Mouse (Mus musculus): ENCODE results near the gene Zfp335.
A peak's percentile ranks its signal among the peaks of the same experiment; 100 is the strongest.

Gene Zfp335

DNA sequence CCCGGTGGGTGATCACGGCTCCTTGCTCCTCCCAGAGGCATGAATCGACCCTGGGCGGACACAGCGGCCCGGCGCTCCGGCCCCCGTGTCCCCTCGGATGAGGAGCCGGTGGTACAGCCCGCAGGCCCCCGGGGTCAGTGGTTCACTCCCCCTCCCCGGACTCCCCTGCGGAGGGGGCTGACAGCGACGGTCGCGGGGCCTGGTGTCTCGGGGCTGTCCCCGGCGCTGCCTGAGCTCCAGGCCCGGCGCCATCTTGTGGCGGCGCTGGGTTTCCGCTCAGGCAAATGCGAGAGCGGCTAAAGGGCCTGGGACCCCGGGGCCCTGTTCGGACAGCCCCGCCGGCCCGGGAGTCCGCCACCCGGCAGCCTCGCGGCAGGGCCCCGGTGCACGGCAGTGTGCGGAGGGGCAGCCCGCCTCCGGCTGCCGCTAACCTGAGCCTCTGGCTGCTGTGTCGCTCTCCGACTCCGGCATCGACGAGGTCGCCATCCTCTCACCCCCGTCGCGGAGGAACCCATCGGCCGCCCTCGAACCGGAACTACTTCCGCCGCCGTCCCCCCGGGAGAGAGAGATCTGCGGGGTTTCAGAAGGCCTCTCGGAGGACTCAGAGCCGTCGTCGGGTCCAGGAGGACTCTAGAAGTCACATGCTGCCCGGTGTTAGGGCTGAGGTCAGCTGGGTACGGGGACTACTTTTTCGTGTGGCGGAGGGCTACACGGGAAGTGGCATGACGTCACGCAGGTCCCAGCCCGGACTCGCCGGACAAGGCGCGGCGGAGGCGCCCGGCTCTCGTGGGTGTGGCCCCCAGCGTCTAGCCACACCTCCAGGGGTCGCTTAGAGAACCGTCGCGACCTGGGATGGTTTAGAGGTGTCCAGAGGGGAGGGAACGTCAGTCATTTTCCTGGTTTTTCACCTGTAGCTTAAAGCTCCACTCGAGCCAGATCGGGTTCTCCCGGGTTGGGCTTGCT, at the start of gene Zfp335:
Gene Zfp335 (minus strand): TSS at position 672 of the 963 bp plus-strand sequence.
- peak; percentile 96 for DNase-seq (ENCODE audit: low spot score)

- peak; percentile 79 for DNase-seq (ENCODE audit: low spot score)
Measured at GRCm38 (mm10) chr2:164960716-164961441, 49.3 kb upstream of the Zfp335 start, which contains the start of gene Slc12a5. Gene Slc12a5 (plus strand): TSS chr2:164960802.

DNA sequence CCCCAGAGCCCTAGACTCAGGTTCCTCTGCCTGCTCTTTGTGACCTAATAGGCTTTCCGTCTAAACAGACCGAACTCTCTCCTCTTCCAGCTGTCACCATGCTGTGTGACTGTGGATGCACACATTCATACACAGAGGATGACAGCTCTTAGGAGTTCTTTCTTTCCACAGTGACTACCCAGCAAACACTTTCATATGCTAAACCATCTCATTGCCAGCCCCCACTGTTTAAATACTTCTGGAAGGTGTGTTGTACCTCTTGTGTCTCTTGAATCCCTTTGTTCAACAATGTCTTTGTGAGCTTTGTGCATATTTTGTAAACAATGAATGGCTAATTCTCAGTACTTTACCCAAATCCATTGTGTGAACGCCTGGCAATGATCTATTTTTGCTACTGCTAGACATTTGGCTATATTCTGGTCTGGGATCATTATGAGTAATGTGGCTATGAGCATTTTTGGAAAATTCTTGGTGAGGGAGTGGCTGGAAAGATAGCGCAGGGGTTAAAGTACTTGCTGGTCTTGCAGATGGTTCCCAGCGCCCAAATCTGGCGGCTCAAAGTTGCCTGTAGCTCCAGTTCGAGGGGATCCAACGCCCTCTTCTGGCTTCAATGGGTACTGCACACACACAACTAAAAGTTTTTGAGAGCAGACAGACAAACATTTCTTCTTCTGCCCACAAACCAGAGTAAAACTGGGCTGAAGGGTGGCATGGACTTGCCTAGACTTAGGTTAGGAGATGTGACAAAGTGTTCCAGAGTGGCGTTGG, 46.2 kb upstream of the Zfp335 start:
- DNase-seq (ENCODE audit: low spot score) = no peak

GRCm38 (mm10) chr2:164956195-164956594, 44.6 kb upstream of the Zfp335 start:
- no peak for DNase-seq (ENCODE audit: low spot score)

DNA sequence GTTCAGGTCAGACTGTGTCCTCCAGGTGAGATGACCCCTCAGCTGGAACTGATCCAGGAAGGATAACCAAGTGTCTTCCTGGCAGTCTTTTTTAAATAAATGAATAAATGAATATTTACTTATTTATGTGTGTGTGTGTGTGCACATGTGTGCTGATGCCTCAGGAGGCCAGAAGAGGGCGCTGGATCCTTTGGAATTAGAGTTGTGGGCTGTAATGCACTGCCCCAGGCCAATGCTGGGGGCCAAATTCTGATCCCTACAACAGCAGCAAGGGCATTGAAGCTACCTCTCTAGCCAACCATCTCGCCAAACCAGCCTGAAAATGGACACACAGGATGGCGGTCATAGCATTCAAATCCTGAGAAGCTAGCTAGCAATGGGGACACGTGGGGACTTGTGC, 44.2 kb upstream of the Zfp335 start:
- no peak for DNase-seq (ENCODE audit: low spot score)

DNA sequence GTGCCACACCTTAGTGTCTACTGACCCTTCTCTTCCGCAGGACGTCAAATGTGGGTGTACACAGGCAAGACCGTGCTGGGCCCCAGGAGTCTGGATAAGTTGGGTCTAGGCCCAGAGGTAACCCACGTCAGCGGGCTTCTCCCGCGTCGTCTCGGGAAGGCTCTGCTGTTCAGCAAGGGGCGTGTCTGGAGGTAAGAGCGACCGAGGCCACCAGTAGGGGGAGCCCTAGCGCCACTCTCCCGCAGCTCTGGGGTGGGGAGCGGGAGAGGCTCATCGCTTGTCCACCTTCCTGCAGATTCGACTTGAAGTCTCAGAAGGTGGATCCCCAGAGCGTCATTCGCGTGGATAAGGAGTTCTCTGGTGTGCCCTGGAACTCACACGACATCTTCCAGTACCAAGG, 41.7 kb upstream of the Zfp335 start:
- DNase-seq (ENCODE audit: low spot score) = peak; percentile 92

DNA sequence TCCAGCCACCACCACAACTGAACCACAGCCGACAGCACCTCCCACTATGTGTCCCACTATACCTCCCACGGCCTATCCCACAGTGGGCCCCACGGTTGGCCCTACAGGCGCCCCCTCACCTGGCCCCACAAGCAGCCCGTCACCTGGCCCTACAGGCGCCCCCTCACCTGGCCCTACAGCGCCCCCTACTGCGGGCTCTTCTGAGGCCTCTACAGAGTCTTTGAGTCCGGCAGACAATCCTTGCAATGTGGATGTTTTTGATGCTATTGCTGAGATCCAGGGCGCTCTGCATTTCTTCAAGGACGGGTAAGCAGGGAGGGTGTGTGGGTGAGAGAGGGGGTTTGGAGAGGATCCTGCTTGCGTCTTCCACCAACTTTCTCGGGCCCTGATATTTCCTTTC, 40.9 kb upstream of the Zfp335 start:
- DNase-seq (ENCODE audit: low spot score) = no peak

DNA sequence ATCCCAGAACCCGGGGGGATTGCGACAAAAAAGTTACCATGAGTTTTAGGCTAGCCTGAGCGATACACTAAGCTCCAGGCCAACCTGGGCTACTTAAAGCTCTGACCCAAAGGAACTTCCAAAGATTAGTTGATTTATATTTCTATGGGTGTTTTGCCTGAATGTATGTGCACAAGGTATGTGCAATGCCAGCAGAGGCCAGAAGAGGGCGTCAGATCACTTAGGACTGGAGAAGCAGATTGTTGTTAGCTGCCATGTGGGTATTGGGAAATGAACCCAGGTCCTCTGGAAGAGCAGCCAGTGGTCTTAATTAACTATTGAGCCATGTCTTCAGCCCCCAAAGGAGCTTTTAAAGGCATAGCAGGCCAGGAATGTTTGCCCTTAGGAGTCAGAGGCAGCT, 40.2 kb upstream of the Zfp335 start:
- DNase-seq (ENCODE audit: low spot score) = no peak

DNA sequence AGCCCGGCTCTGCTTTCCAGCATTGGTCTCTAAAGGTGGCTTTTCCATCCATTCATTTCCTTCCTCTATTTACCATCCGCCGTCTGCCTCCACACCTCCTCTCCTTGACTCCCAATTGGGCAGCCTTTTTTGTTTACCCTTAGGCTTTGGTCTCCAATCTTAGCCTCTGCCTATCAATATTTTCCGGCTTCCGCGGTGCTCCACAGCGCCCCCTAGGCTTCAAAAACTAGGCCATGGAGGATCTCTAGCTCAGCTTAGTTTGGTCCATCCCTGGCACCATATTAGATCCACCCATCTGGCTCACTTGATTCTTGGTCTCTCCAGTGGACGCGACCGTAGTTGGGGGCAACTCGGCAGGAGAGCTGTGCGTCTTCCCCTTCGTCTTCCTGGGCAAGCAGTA, 38.9 kb upstream of the Zfp335 start:
- DNase-seq (ENCODE audit: low spot score) = no peak

GRCm38 (mm10) chr2:164948962-164949361, 37.4 kb upstream of the Zfp335 start:
- no peak for DNase-seq (ENCODE audit: low spot score)

DNA sequence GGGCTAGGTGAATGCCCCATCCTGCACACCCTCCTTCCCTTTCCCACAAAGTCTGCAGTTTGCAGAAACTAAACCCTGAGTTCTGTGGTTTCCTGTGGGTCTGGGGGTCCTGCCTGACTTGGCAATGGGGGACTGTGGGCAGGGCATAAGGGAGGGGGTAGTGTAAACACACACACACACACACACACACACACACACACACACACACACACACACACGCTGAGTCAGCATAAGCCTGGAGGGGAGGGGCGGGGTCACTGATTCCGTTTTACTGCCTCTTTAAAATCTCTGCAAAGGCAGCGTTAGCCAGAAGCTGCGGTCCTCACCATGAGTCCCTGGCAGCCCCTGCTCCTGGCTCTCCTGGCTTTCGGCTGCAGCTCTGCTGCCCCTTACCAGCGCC, 36.4 kb upstream of the Zfp335 start:
- DNase-seq (ENCODE audit: low spot score) = no peak

- DNase-seq (ENCODE audit: low spot score) = no peak
Measured at GRCm38 (mm10) chr2:164947506-164947905, 35.9 kb upstream of the Zfp335 start.

DNA sequence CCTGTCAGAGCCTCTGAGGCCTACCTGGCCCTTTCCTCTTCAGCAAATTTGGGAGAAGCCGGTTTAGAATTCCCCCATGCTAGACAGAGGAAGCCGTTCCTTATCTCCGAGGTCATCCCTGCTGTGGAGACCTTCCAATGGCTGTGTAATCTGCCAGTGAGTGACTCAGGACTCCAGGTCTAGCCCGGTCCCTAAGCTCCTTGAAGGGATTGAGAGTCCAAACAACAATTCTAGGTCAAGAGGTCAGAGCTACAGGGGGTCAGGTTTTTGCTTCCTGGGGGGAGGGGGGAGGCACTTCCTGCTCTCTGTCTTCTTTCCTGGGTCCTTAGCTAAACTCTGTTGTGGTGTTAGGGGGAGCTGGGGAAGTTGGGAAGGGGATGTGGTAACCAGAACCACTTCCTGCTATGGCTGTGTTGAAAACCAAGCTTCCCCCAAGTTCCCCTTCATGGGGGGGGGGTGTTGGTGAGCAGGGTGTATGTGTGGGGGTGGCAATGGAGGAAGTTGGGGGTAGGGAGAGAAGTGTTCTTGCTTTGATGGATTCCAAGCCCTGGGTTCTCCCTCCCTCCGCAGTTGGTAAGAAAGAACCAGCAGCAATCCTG, 31.2 kb upstream of the Zfp335 start:
- DNase-seq (ENCODE audit: low spot score) = no peak

- no peak for DNase-seq (ENCODE audit: low spot score)
Measured at GRCm38 (mm10) chr2:164940140-164940830, 28.7 kb upstream of the Zfp335 start, which contains the start of gene Mmp9. Gene Mmp9 (plus strand): TSS chr2:164940780.

DNA sequence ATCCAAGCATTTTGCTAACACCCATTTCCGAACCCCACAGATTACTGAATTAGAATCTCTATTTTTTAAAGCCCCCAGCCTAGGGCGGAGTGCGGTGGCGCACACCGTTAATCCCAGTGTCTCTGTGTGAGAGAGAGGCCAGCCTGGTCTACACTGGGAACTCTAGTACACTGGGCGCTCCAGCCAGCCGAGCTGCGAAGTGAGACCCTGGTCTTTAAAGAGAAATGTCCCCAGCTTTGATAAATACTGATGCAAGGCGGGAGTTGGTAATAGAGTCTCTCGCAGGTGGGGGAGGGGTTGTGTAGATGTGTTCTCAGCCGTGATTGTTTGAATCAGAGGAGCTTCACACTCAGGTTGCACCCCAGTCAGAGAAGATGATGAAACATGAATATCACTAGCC, 27.5 kb upstream of the Zfp335 start:
- DNase-seq (ENCODE audit: low spot score) = no peak

GRCm38 (mm10) chr2:164938146-164939091, 26.9 kb upstream of the Zfp335 start:
- DNase-seq (ENCODE audit: low spot score) = no peak

DNA sequence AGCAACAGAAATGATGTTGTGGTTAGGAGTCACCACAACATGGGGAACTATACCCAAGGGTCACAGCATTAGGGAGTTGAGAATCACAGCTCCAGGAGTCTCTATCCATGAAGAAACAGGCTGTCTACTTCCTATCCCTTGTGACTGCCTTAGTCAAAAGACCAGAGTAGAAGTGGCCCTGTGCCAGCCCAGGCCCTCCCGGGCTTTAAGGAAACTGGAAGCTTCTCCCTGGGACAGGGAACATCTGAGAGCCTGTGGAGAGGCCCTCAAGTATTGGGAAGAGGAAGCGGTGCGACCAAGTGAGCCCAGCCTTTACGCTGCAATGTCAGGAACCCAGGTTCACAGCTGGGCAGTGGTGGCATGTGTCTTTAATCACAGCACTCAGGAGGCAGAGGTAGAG, 24.4 kb upstream of the Zfp335 start:
- no peak for DNase-seq (ENCODE audit: low spot score)

GRCm38 (mm10) chr2:164933534-164933933, 22.0 kb upstream of the Zfp335 start:
- DNase-seq (ENCODE audit: low spot score) = no peak

- DNase-seq (ENCODE audit: low spot score) = no peak
Measured at GRCm38 (mm10) chr2:164930706-164931581, 19.4 kb upstream of the Zfp335 start.
